Mouse (Mus musculus) brain, embryonic 14.5 days (tissue): ENCODE measurements around the gene Chmp2a.

Experiments used
- CTCF ChIP-seq: fragments of 200-500 bp; IDR thresholded peaks from 2 replicates; pipeline ENCODE4 v1.5.1; 2012; ENCODE audit warnings: inconsistent platforms, mild to moderate bottlenecking, moderate library complexity, borderline replicate concordance; ENCODE audit not compliant: insufficient read depth, insufficient read length; ENCODE audit errors: extremely low read depth
- POLR2A ChIP-seq: fragments of 200-500 bp; IDR thresholded peaks from 2 replicates; pipeline ENCODE4 v1.6.1; 2012; ENCODE audit warnings: mild to moderate bottlenecking, inconsistent platforms, borderline replicate concordance; ENCODE audit not compliant: poor library complexity, insufficient read depth, insufficient read length, severe bottlenecking; ENCODE audit errors: extremely low read depth

GRCm38 (mm10) chr7:13038621-13039169 is 4.1 kb upstream of the Chmp2a start:
- TF ChIP-seq POLR2A (no peak), CTCF (no peak)
